Mouse (Mus musculus) heart, postnatal 0 days (tissue): Measurements from ENCODE around the gene Olfml2b.

Experiments used
- CTCF ChIP-seq: IDR thresholded peaks from 2 replicates; pipeline ENCODE4 v1.5.1; 2016; ENCODE audit warnings: antibody characterized with exemption, control low read depth, low read depth
- EP300 ChIP-seq: IDR thresholded peaks from 2 replicates; pipeline ENCODE4 v1.6.1; 2016; ENCODE audit warnings: antibody characterized with exemption, low read depth

- TF ChIP-seq CTCF, result no peak
- TF ChIP-seq EP300, result no peak
Measured at GRCm38 (mm10) chr1:170706046-170706445, 61.7 kb downstream of the Olfml2b start.
